Mouse (Mus musculus): Measurements from ENCODE around the gene Jak2. TPM values are rescaled to one million over a fixed set of nuclear protein-coding genes. Genes with fewer than 3 reads are reported as not detected.

Gene Jak2
- polyA plus RNA-seq, 1 experiment, result 14.5 TPM

DNA sequence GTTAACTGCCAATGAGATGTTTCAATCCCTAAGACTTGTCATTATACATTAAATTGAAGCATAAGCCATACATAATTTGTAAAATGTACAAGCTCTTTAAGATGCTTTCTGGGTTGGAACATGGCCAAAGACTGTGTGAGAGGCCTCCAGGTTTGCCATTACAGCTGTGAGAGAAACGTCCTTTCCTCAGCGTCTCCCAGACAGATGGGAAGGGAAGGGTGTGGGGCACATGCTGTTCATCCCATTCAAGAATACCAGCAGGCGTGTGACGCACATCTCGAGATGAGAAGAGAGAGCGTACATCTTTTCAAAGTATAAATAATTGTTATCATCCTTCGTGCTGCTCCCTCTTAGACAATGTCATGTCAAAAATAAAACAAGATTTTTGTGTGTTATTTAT lies 61.0 kb downstream of the Jak2 start:
- 79% methylated on average over 7 of the region's 7 CpGs for WGBS
- TF ChIP-seq CTCF (IDR thresholded peaks at IDR 0.05; ENCODE audit: extremely low read depth, insufficient read length, insufficient replicate concordance, low read depth, low read length) (no peak), POLR2A (IDR thresholded peaks at IDR 0.05; ENCODE audit: low read depth, low read length) (no peak)
- Histone ChIP-seq H3K27ac (ENCODE audit: insufficient read depth, low read depth, low read length) (no peak overlapping the region), H3K36me3 (ENCODE audit: control insufficient read depth, insufficient read depth, low read length) (peaks cover 40% of the 10 kb centered on the region), H3K4me1 (ENCODE audit: control insufficient read depth, insufficient read depth, insufficient read length, low read length) (no peaks in the 10 kb centered on the region), H3K4me3 (ENCODE audit: low read depth, low read length) (no peak overlapping the region), H3K27me3 (ENCODE audit: control insufficient read depth, insufficient read depth, low read length) (no peaks in the 10 kb centered on the region)

DNA sequence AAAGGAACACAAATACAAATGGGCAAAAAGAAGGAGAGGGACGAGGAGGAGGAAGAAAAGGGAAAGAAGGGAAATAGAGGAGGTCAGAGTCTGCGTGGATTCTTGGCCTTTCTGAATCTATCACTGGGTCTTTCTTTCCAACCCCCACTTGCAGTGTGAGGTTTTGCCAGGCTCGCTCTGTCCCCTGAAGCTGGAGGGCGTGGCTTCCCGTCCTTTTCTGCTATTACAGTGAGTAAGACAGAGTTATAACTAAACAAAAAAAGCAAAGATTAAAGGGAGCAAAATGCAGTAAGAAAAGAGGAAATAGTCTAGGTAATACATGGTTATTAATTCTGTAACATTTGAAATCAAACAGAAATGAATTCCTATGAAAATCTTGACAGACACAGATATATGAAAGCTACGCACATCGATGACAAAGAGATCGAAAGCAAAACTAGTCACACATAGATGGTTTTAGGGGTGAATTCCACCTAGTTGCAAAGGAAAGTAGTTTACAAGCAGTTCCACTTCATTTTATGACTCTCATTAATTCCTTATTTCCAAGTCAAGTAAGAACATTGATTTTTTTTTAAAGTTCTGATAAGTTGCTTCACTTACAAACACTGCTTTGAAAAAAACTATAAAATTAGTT lies 71.9 kb downstream of the Jak2 start:
- H3K27ac ChIP-seq (ENCODE audit: insufficient read depth, low read depth, low read length), result 0 out of 2 replicates have a peak overlapping the region, but pooled peaks have one; percentile 42
- 20% methylated on average over 8 of the region's 8 CpGs for WGBS
- no peak for TF ChIP-seq CTCF (IDR thresholded peaks at IDR 0.05; ENCODE audit: extremely low read depth, insufficient read length, insufficient replicate concordance, low read depth, low read length)
- no peak for TF ChIP-seq POLR2A (IDR thresholded peaks at IDR 0.05; ENCODE audit: low read depth, low read length)
- no peaks in the 10 kb centered on the region for H3K27me3 ChIP-seq (ENCODE audit: control insufficient read depth, insufficient read depth, low read length)
- H3K4me3 ChIP-seq (ENCODE audit: low read depth, low read length), result peak overlapping the region; percentile 62
- H3K4me1 ChIP-seq (ENCODE audit: control insufficient read depth, insufficient read depth, insufficient read length, low read length), result peaks cover 6% of the 10 kb centered on the region; the same call in 1 of the 2 replicates
- 0 out of 2 replicates have a peak, but pooled peaks cover 2% of the 10 kb centered on the region for H3K36me3 ChIP-seq (ENCODE audit: control insufficient read depth, insufficient read depth, low read length)

- peak within 1 kb of the TSS; percentile 58 for H3K4me3 ChIP-seq (ENCODE audit: low read depth, low read length)
- TF ChIP-seq POLR2A (IDR thresholded peaks at IDR 0.05; ENCODE audit: low read depth, low read length) (peak; percentile 47; the same call in 1 of the 2 replicates), CTCF (IDR thresholded peaks at IDR 0.05; ENCODE audit: extremely low read depth, insufficient read length, insufficient replicate concordance, low read depth, low read length) (no peak)
- H3K4me1 ChIP-seq (ENCODE audit: control insufficient read depth, insufficient read depth, insufficient read length, low read length), result peaks cover 6% of the 10 kb centered on the region; the same call in 1 of the 2 replicates
- 3% methylated on average over 31 of the region's 31 CpGs for WGBS
- H3K36me3 ChIP-seq (ENCODE audit: control insufficient read depth, insufficient read depth, low read length), result 0 out of 2 replicates have a peak, but pooled peaks cover under 1% of the 10 kb centered on the region
- peak within 1 kb of the TSS; percentile 70 for H3K27ac ChIP-seq (ENCODE audit: insufficient read depth, low read depth, low read length)
- H3K27me3 ChIP-seq (ENCODE audit: control insufficient read depth, insufficient read depth, low read length), result no peaks in the 10 kb centered on the region
Observed at GRCm38 (mm10) chr19:29325053-29325851, 73.6 kb downstream of the Jak2 start, which contains the start of gene Insl6. TSS of gene Insl6 (minus strand) at chr19:29325356.

DNA sequence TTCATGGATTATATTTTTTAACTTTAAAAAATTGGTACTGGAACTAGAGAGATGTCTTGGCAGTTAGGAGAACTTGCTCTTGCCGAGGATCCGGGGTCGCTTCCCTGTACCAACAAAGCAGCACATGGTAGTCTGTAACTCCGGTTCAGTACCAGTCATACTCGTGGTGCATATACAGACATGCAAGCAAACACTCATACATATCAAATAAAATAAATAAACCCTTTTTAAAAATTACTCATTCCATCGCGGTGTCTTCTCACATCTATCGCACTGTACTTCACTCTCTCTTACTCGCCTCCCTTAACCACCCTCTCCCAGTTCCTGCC lies 74.2 kb downstream of the Jak2 start:
- H3K36me3 ChIP-seq (ENCODE audit: control insufficient read depth, insufficient read depth, low read length), result no peaks in the 10 kb centered on the region

DNA sequence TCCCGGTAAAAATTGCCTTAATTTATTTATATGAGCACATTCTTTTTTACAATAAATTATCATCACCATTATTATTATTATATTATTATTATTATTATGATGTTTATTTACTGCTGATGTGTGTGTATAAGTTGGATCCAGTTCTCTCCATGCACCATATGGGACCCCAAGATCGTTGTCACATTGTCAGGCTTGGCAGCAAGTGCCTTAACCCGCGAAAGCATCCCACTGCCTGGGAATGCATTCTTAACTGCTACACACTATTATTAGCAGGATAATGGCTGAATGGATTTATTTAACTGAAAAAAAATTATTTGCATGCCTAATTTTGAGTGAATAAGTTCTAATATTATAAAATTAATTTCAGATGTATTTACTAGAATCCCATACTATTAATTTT lies 74.8 kb downstream of the Jak2 start:
- Histone ChIP-seq H3K4me3 (ENCODE audit: low read depth, low read length) (no peak overlapping the region), H3K36me3 (ENCODE audit: control insufficient read depth, insufficient read depth, low read length) (no peaks in the 10 kb centered on the region), H3K4me1 (ENCODE audit: control insufficient read depth, insufficient read depth, insufficient read length, low read length) (peaks cover 6% of the 10 kb centered on the region; the same call in 1 of the 2 replicates), H3K27ac (ENCODE audit: insufficient read depth, low read depth, low read length) (no peak overlapping the region), H3K27me3 (ENCODE audit: control insufficient read depth, insufficient read depth, low read length) (no peaks in the 10 kb centered on the region)
- WGBS, result 90% methylated on average over 4 of the region's 4 CpGs
- TF ChIP-seq CTCF (IDR thresholded peaks at IDR 0.05; ENCODE audit: extremely low read depth, insufficient read length, insufficient replicate concordance, low read depth, low read length) (no peak), POLR2A (IDR thresholded peaks at IDR 0.05; ENCODE audit: low read depth, low read length) (no peak)

More for the DNA sequence above, 74.2 kb downstream of the Jak2 start:
- peaks cover 6% of the 10 kb centered on the region; the same call in 1 of the 2 replicates for H3K4me1 ChIP-seq (ENCODE audit: control insufficient read depth, insufficient read depth, insufficient read length, low read length)
- no peaks in the 10 kb centered on the region for H3K27me3 ChIP-seq (ENCODE audit: control insufficient read depth, insufficient read depth, low read length)
- 55% methylated on average over 9 of the region's 9 CpGs for WGBS
- no peak overlapping the region for H3K27ac ChIP-seq (ENCODE audit: insufficient read depth, low read depth, low read length)
- no peak for TF ChIP-seq POLR2A (IDR thresholded peaks at IDR 0.05; ENCODE audit: low read depth, low read length)
- no peak for TF ChIP-seq CTCF (IDR thresholded peaks at IDR 0.05; ENCODE audit: extremely low read depth, insufficient read length, insufficient replicate concordance, low read depth, low read length)
- H3K4me3 ChIP-seq (ENCODE audit: low read depth, low read length), result no peak overlapping the region

DNA sequence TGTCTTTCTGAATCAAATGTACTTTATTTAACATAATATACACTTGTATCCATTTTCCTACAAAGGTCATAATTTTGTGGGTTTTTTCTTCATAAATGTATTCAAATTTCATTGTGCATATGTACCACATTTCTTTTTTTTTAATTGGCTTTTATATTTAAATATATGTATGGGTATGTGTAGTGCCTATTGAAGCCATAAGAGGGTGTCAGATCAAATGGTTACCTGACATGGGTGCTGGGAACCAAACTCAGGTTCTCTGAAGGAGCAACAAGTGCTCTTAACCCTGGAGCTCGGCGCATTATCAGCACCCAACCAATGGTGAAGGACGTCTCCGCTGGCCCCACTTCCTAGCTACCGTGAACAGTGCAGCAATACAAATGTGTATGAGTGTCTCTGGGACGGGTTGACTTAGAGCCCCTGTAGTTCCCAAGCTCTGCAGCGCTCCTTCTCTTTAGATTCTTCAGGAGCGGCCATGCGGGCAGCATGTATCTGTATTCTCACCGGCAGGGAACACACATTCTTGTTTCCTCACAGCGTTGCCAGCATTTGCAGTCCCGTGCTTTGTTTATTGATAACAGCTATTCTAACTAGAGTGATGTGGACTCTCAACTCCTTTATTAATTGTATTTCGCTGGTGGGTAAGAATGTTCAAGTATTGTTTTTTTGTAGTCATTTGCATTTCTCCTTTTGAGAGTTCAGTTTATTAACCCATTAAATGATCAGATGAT lies 75.4 kb downstream of the Jak2 start:
- Histone ChIP-seq H3K4me1 (ENCODE audit: control insufficient read depth, insufficient read depth, insufficient read length, low read length) (peaks cover 6% of the 10 kb centered on the region; the same call in 1 of the 2 replicates), H3K27me3 (ENCODE audit: control insufficient read depth, insufficient read depth, low read length) (no peaks in the 10 kb centered on the region; the same call in 1 of the 2 replicates), H3K4me3 (ENCODE audit: low read depth, low read length) (no peak overlapping the region), H3K36me3 (ENCODE audit: control insufficient read depth, insufficient read depth, low read length) (no peaks in the 10 kb centered on the region), H3K27ac (ENCODE audit: insufficient read depth, low read depth, low read length) (no peak overlapping the region)
- 83% methylated on average over 13 of the region's 13 CpGs for WGBS
- no peak for TF ChIP-seq POLR2A (IDR thresholded peaks at IDR 0.05; ENCODE audit: low read depth, low read length)
- TF ChIP-seq CTCF (IDR thresholded peaks at IDR 0.05; ENCODE audit: extremely low read depth, insufficient read length, insufficient replicate concordance, low read depth, low read length), result no peak
